Mouse (Mus musculus) bone marrow, adult 2 months (tissue): Measurements from ENCODE around the gene Pdxp.

Experiments used
- CTCF ChIP-seq: fragments of 200-500 bp; IDR thresholded peaks from 2 replicates; pipeline ENCODE4 v1.5.1; 2011; ENCODE audit warnings: low read length, control low read depth; ENCODE audit not compliant: control insufficient read depth, insufficient read depth
- POLR2A ChIP-seq: fragments of 200-500 bp; IDR thresholded peaks from 2 replicates; pipeline ENCODE4 v1.6.1; 2011; ENCODE audit warnings: low read depth, mild to moderate bottlenecking, control low read depth, low read length, borderline replicate concordance; ENCODE audit not compliant: control insufficient read depth

DNA sequence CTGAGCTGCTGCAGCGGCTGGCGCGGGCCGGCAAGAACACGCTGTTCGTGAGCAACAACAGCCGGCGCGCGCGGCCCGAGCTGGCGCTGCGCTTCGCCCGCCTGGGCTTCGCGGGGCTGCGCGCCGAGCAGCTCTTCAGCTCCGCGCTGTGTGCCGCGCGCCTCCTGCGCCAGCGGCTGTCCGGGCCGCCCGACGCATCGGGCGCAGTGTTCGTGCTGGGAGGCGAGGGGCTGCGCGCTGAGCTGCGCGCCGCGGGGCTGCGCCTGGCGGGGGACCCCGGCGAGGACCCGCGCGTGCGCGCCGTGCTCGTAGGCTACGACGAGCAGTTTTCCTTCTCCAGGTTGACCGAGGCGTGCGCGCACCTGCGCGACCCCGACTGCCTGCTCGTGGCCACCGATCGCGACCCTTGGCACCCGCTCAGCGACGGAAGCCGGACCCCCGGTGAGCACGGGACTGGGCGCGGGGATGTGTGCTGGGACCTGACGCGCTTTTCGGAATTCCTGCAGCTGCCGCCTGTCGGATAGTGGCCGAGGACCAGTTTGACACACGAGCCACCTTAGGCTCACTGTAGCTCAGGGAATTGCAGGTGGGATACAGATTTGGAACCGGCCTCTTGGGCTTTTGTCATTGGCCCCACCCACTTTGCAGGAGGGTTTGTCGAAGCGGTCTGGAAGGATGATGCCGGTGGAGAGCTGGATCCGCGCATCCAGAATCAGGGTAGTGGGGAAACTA is 538 bp downstream of the Pdxp start:
- TF ChIP-seq CTCF (no peak), POLR2A (no peak)
